Mouse (Mus musculus): ENCODE measurements around the gene Sp1. TPM values are rescaled to one million over a fixed set of nuclear protein-coding genes. Genes with fewer than 3 reads are reported as not detected.

The Sp1 gene
- polyA plus RNA-seq (2015; fragmentation: Nextera tagmentation; extraction: Ambion mirVana) = 10.0 and 11.8 TPM in 2 replicates

DNA sequence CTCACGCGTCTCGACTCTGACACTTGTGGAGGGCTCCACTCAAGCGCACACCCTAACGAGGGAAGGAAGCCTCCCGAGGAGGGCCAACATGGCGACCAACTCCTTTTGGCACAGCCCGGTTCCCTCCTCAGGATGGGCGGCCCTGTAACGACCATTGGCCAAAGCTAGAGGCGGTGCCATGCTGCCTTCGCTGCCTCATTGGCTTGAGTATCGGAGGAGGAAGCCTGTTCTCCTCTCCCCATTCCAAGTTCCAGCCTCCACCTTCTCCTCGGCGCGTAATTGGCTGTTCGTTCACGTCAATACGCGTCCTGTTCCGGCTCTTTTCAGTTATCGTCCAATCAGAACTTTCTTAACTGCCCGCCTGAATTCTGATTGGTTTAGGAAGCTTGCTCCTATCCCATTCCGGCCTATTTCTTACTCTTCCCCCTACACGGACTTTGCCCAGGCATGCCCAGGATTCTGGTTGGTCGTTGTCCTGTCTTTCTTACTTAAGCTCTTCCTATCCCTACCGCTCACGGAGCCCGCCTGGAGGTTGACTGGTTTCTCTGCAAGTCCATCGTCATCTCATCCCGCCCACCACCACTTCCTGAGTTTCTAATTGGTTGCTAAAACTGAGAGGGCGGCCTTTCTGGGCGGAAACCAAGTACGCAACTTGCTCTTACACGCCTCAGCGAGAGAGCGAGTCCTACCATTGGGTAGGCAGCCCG is at the start of gene Sp1:
Sp1 (plus strand) TSS at position 655 of the 707 bp plus-strand sequence.
- Histone ChIP-seq H3K27me3 (no peaks in the 10 kb centered on the region), H3K4me2 (replicated peaks) (peak within 1 kb of the TSS; percentile 60), H3K4me1 (peaks cover 42% of the 10 kb centered on the region), H3K9me3 (replicated peaks) (no peaks in the 10 kb centered on the region), H3K4me3 (replicated peaks) (peak within 1 kb of the TSS; percentile 59), H3K36me3 (peaks cover 31% of the 10 kb centered on the region), H3K27ac (replicated peaks) (peak within 1 kb of the TSS; percentile 100), H3K9ac (peak within 1 kb of the TSS; percentile 66)
- WGBS = under 1% methylated on average over 38 of the region's 38 CpGs
- peak; percentile 97 for ATAC-seq (ENCODE audit: insufficient number of reproducible peaks, low FRiP score, low TSS enrichment, low read depth)

DNA sequence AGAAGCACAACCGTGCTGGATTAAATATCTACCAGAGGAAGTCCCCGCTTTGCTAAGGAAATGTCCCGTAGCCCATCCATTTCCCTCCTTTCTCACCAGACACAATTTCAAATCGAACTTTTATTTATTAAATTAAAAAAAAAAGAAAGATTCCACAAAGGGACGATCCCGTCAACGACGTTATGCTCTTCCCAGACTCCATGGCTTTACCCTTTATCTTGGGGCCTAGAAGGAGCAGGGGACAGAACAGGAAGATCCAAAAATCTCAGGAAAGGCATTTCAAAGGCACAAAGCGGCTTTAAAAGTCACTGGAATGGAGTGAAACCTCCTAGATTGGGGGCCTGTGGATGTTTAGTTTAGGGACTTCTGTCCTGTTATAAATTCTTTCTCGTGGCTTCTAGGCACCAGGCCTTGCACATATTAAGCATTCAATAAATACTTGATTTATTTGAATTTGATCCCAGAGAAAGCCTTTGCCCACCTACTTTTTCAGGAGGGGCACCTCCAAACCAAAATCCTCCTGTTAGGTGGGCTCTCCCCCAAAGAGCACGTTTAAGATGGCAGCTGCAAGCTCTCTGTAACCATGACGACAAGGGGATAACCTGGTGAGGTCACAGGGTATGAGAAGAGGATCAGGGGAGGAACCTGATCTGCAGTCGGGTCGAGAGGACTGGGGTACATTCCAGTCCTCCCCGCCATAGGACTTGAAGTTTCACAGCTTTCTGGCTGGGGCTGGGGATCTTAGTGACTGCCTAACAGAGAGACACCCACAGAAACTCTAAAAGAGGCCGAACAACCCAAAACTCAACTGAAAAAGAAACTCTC is 49.2 kb upstream of the Sp1 start:
- 36% methylated on average over 16 of the region's 16 CpGs for WGBS
- Histone ChIP-seq H3K4me1 (peaks cover 41% of the 10 kb centered on the region), H3K27ac (replicated peaks) (peak overlapping the region; percentile 87), H3K36me3 (no peaks in the 10 kb centered on the region), H3K4me3 (replicated peaks) (peak overlapping the region; percentile 52; the same call in 1 of the 2 replicates), H3K4me2 (replicated peaks) (peak overlapping the region; percentile 91), H3K9ac (no peak overlapping the region), H3K9me3 (replicated peaks) (no peaks in the 10 kb centered on the region), H3K27me3 (peaks cover 29% of the 10 kb centered on the region)
- no peak for ATAC-seq (ENCODE audit: insufficient number of reproducible peaks, low FRiP score, low TSS enrichment, low read depth)

DNA sequence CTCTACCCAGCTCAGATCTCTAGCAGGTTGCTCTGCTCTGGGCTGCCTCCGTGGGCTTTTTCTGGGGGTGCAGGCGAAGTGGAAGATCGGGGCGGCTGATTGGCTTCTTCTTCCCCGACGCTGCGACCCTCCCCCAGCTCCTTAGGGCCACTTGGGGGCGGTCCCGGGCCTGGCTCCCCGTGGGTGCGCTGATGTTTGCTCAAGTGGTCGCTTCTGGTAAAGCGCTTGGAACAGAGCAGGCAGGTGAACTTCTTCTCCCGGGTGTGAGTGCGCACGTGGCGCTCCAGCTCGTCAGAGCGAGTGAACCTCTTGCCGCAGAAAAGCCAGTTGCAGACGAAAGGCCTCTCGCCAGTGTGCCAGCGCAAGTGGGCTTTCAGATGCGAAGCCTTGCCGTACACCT is 47.8 kb upstream of the Sp1 start:
- H3K27me3 ChIP-seq = peaks cover 33% of the 10 kb centered on the region
- H3K4me2 ChIP-seq (replicated peaks) = peak overlapping the region; percentile 40
- peak overlapping the region; percentile 35; the same call in 1 of the 2 replicates for H3K27ac ChIP-seq (replicated peaks)
- H3K9me3 ChIP-seq (replicated peaks) = no peaks in the 10 kb centered on the region
- 7% methylated on average over 25 of the region's 25 CpGs for WGBS
- H3K4me1 ChIP-seq = peaks cover 50% of the 10 kb centered on the region
- peak overlapping the region; percentile 7; the same call in 1 of the 2 replicates for H3K4me3 ChIP-seq (replicated peaks)
- H3K9ac ChIP-seq = no peak overlapping the region
- H3K36me3 ChIP-seq = no peaks in the 10 kb centered on the region
- ATAC-seq (ENCODE audit: insufficient number of reproducible peaks, low FRiP score, low TSS enrichment, low read depth) = no peak

DNA sequence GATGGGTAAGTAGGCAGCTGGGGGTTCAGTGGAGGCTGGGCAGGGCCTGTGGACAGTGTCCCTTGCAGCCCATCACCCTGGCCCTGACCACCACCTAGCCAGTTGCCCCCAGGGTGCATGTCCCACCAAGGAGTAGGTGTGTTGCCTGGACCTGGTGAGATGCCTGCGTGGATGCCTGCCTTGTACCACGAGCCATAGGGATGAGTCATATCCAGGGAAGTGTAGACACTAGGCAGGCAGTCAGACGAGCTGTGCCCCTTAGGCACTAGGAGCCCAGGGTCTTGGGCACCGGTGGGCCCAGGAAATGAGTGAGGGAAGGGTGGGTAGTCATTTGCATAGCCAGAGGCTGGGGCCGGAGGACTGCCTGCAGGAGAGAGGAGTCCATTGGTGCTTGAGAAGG is 47.1 kb upstream of the Sp1 start:
- Histone ChIP-seq H3K4me1 (peaks cover 50% of the 10 kb centered on the region), H3K9ac (no peak overlapping the region), H3K27me3 (peaks cover 33% of the 10 kb centered on the region), H3K4me2 (replicated peaks) (0 out of 2 replicates have a peak overlapping the region, but pooled peaks have one; percentile 40), H3K4me3 (replicated peaks) (no peak overlapping the region), H3K9me3 (replicated peaks) (no peaks in the 10 kb centered on the region), H3K27ac (replicated peaks) (no peak overlapping the region), H3K36me3 (no peaks in the 10 kb centered on the region)
- no peak for ATAC-seq (ENCODE audit: insufficient number of reproducible peaks, low FRiP score, low TSS enrichment, low read depth)
- WGBS = 21% methylated on average over 5 of the region's 5 CpGs

DNA sequence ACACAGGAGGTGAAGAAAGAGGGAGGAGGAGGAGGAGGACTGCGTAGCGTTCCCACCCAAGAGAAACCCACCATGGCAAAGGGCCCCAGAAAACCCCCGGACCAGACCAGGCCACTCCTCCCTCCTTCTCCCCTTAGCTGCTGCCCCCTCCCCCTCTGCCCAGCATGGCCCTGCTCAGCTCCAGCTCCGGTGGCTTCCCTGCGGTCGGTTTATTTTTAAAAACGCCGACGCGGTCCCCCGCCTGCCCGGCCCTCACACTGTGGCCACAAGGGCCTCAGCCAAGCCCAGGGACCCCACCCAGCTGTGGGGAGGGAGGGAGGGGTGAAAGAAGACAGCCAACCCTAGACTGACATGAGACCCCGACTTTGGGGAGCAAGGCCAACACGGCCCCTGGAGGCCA is 43.3 kb upstream of the Sp1 start:
- peak; percentile 72 for ATAC-seq (ENCODE audit: insufficient number of reproducible peaks, low FRiP score, low TSS enrichment, low read depth)
- no peak overlapping the region for H3K9ac ChIP-seq
- H3K4me2 ChIP-seq (replicated peaks) = peak overlapping the region; percentile 42
- H3K9me3 ChIP-seq (replicated peaks) = no peaks in the 10 kb centered on the region
- no peaks in the 10 kb centered on the region for H3K36me3 ChIP-seq
- peak overlapping the region; percentile 40 for H3K4me3 ChIP-seq (replicated peaks)
- 3% methylated on average over 12 of the region's 14 CpGs for WGBS
- H3K27me3 ChIP-seq = peaks cover 29% of the 10 kb centered on the region
- H3K4me1 ChIP-seq = peaks cover 40% of the 10 kb centered on the region
- H3K27ac ChIP-seq (replicated peaks) = peak overlapping the region; percentile 63

DNA sequence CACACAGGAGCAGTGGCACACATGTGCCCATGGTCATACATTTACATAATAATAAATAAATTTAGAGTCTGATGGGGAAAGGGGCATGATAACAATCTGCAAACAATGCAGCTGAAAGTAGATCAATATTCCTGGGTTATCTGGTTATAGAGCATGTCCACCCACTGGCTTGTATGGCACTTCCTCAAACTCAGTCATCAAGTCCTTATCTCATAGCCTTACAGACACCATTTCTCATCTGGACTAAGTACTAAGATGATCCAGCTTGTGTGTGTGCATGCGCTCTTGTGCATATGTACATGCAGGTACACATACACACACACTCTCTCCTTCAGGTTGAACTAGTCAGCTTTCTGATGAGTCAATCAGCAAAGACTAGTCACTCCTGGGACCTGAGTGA is 41.3 kb upstream of the Sp1 start:
- 93% methylated on average over 1 of the region's 1 CpGs for WGBS
- Histone ChIP-seq H3K27ac (replicated peaks) (0 out of 2 replicates have a peak overlapping the region, but pooled peaks have one; percentile 30), H3K9me3 (replicated peaks) (no peaks in the 10 kb centered on the region), H3K9ac (no peak overlapping the region), H3K4me3 (replicated peaks) (peak overlapping the region; percentile 40), H3K4me1 (peaks cover 24% of the 10 kb centered on the region; the same call in 1 of the 2 replicates), H3K4me2 (replicated peaks) (no peak overlapping the region; the same call in 1 of the 2 replicates), H3K36me3 (no peaks in the 10 kb centered on the region), H3K27me3 (0 out of 2 replicates have a peak, but pooled peaks cover 11% of the 10 kb centered on the region)
- ATAC-seq (ENCODE audit: insufficient number of reproducible peaks, low FRiP score, low TSS enrichment, low read depth) = no peak

DNA sequence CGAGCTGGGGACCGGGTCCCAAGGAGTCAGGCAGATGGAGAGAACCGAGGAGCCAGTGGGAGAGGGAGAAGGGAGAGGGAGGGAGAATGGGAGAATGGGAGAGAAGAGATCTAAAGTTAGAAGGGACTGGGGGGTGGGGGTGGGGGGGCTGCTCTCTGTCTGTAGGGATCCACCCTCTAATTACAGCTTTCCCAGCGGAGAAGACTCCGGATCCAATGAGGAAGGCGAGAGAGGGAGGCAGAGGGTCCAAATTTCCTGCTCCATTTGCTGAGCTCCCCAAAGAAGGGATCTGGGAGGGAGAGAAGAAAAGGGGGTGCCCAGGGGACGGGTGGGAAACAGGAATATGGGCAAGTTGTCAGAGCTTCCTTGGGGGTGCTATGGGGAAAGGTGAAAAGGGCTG is 39.7 kb upstream of the Sp1 start:
- H3K27ac ChIP-seq (replicated peaks) = peak overlapping the region; percentile 66
- peak overlapping the region; percentile 46 for H3K9ac ChIP-seq

DNA sequence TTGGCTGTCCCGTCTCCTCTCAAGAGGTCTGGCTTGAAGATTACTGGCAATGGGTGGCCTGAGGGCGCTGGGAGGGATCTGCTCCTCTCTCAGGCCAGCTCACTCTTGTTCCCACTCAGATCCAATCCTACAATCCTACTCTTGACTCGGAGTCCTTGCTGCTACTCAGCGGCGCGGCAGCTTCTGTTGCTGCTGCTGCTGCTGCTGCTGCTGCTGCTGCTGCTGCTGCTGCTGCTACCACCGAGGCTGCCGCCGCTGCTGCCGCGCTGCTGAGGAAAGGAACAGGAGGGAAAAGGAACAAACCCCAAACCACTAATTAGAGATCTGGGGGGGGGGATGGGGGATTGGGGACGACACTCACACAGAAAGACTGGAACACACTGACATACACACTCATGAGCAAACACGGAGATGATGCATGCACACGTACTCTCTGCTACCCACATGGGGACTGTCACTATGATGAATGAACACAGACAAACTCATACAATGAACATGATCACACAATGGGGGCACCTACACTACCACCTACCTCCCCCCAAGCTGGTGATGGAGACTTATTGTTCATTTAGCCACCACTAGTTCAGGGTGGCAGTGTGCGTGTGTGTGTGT is 39.1 kb upstream of the Sp1 start, which contains the start of gene Sp7:
Sp7 (minus strand) TSS at position 450 of the 612 bp plus-strand sequence.
- Histone ChIP-seq H3K4me3 (replicated peaks) (peak within 1 kb of the TSS; percentile 40), H3K36me3 (no peaks in the 10 kb centered on the region), H3K9ac (peak within 1 kb of the TSS; percentile 46), H3K27me3 (0 out of 2 replicates have a peak, but pooled peaks cover 11% of the 10 kb centered on the region), H3K9me3 (replicated peaks) (no peaks in the 10 kb centered on the region), H3K27ac (replicated peaks) (peak within 1 kb of the TSS; percentile 66), H3K4me2 (replicated peaks) (peak within 1 kb of the TSS; percentile 49), H3K4me1 (peaks cover 38% of the 10 kb centered on the region)
- ATAC-seq (ENCODE audit: insufficient number of reproducible peaks, low FRiP score, low TSS enrichment, low read depth) = no peak
- 5% methylated on average over 13 of the region's 15 CpGs for WGBS

More for the DNA sequence above, 39.7 kb upstream of the Sp1 start:
- H3K27me3 ChIP-seq = 0 out of 2 replicates have a peak, but pooled peaks cover 11% of the 10 kb centered on the region
- peaks cover 38% of the 10 kb centered on the region for H3K4me1 ChIP-seq
- H3K36me3 ChIP-seq = no peaks in the 10 kb centered on the region
- peak overlapping the region; percentile 49 for H3K4me2 ChIP-seq (replicated peaks)
- no peaks in the 10 kb centered on the region for H3K9me3 ChIP-seq (replicated peaks)
- peak overlapping the region; percentile 40 for H3K4me3 ChIP-seq (replicated peaks)
- WGBS = 5% methylated on average over 7 of the region's 7 CpGs
- ATAC-seq (ENCODE audit: insufficient number of reproducible peaks, low FRiP score, low TSS enrichment, low read depth) = no peak

DNA sequence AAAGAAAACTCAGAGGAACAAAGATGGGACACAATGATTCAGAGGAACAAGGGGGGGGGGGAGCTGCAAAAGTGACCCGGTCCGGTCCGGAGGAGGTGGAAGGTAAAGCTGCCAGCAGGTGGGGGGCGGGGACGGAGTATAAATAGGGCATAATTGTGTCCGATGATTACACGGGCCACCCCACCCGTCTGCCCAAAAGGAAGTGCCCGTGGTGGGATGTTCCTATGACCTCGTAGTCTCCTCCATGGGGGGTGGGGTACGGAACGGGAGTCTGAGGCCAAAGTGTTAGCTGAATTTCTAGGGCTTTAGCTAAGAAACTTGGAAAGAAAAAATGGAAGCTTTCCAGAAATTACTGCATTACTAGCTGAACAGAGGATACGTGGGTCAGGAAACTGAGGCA is 36.0 kb upstream of the Sp1 start:
- H3K4me3 ChIP-seq (replicated peaks) = peak overlapping the region; percentile 24; the same call in 1 of the 2 replicates

DNA sequence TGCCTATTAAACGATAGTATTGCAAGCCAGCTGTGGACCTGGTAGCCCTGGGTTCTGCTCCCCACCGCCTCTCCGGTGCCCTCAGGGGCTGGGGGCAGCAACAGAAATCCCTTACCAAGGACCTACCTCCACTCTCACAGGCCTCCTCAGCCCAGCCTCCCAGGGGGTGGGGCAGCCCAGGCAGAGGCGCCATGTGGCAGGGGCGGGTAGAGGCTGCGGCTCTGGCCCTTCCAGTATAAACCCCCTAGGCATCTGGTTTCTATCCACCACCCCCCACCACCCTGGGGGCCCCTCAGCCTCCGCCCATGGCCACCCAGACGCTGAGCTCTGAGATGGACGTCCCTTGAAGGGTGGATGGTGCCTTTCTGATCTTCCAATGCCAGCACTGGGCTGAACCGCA is 35.2 kb upstream of the Sp1 start:
- 2% methylated on average over 10 of the region's 10 CpGs for WGBS
- Histone ChIP-seq H3K9me3 (replicated peaks) (no peaks in the 10 kb centered on the region), H3K27me3 (0 out of 2 replicates have a peak, but pooled peaks cover 4% of the 10 kb centered on the region), H3K9ac (peak overlapping the region; percentile 35; the same call in 1 of the 2 replicates), H3K27ac (replicated peaks) (peak overlapping the region; percentile 74), H3K4me3 (replicated peaks) (peak overlapping the region; percentile 24), H3K4me2 (replicated peaks) (peak overlapping the region; percentile 42), H3K36me3 (no peaks in the 10 kb centered on the region), H3K4me1 (peaks cover 29% of the 10 kb centered on the region)
- peak; percentile 89 for ATAC-seq (ENCODE audit: insufficient number of reproducible peaks, low FRiP score, low TSS enrichment, low read depth)

More for the DNA sequence above, 36.0 kb upstream of the Sp1 start:
- H3K27me3 ChIP-seq = 0 out of 2 replicates have a peak, but pooled peaks cover 7% of the 10 kb centered on the region
- no peak for ATAC-seq (ENCODE audit: insufficient number of reproducible peaks, low FRiP score, low TSS enrichment, low read depth)
- 8% methylated on average over 13 of the region's 13 CpGs for WGBS
- peak overlapping the region; percentile 42 for H3K4me2 ChIP-seq (replicated peaks)
- H3K9ac ChIP-seq = no peak overlapping the region
- peak overlapping the region; percentile 74 for H3K27ac ChIP-seq (replicated peaks)
- H3K4me1 ChIP-seq = peaks cover 30% of the 10 kb centered on the region
- no peaks in the 10 kb centered on the region for H3K9me3 ChIP-seq (replicated peaks)
- no peaks in the 10 kb centered on the region for H3K36me3 ChIP-seq

Measured in embryonic facial prominence, embryonic 15.5 days (tissue).